In genomic region chr13:72198341-72199105, GRCm38 (mm10) we compare ENCODE assay signal across 7 mouse cellular contexts.
DNase-seq lines count a peak whose midpoint lies in the region; ATAC-seq lines count a peak whose summit lies in the region.

No protein-coding gene starts in this region.

- no peak overlapping the region for H3K4me3 ChIP-seq in embryonic facial prominence, embryonic 14.5 days (ENCODE audit: low read depth, low read length)

- H3K27me3 ChIP-seq in embryonic facial prominence, embryonic 14.5 days (replicated peaks; ENCODE audit: control insufficient read depth, insufficient read depth, low read length) = no peaks in the 10 kb centered on the region

- ATAC-seq in embryonic facial prominence, embryonic 14.5 days (ENCODE audit: low read depth) = peak; percentile 82

- H3K27ac ChIP-seq in embryonic facial prominence, embryonic 14.5 days (replicated peaks; ENCODE audit: low read depth, low read length) = 0 out of 2 replicates have a peak overlapping the region, but pooled peaks have one; percentile 28

- 33% methylated on average over 22 of the region's 22 CpGs for WGBS in embryonic facial prominence, embryonic 14.5 days

- no peaks in the 10 kb centered on the region for H3K9me3 ChIP-seq in embryonic facial prominence, embryonic 14.5 days (ENCODE audit: control insufficient read depth, low read length)

- no peaks in the 10 kb centered on the region for H3K36me3 ChIP-seq in embryonic facial prominence, embryonic 14.5 days (ENCODE audit: control insufficient read depth, insufficient read depth, low read length)

- peak; percentile 58 for DNase-seq in brain, adult 2 months (ENCODE audit: low read depth, low spot score)
- peak; percentile 80 for DNase-seq in embryonic facial prominence, embryonic 14.5 days (ENCODE audit: low spot score)
- DNase-seq in kidney, adult 9 months = peak; percentile 11
- DNase-seq in lung, postnatal 10 days = peak; percentile 55
- no peak for DNase-seq in gastrocnemius, postnatal 4 days (ENCODE audit: low spot score in 2 of 2)
- DNase-seq in c-Kit-positive CD71-positive TER-119-positive erythroid progenitor cells, embryonic 14.5 days (ENCODE audit: low spot score) = no peak
- no peak for DNase-seq in retina, postnatal 1 day

- H3K4me2 ChIP-seq in embryonic facial prominence, embryonic 14.5 days (ENCODE audit: low read depth, low read length) = 0 out of 2 replicates have a peak overlapping the region, but pooled peaks have one; percentile 8

- no peaks in the 10 kb centered on the region for H3K4me1 ChIP-seq in embryonic facial prominence, embryonic 14.5 days (ENCODE audit: control insufficient read depth, insufficient read depth, low read length)

- H3K9ac ChIP-seq in embryonic facial prominence, embryonic 14.5 days (ENCODE audit: low read depth, low read length) = no peak overlapping the region

Comparison
In these comparisons a context has a peak if more than half of its experiments do, and no peak if none do; other contexts are left out.
1. DNase-seq: peak in brain, adult 2 months (single experiment), embryonic facial prominence, embryonic 14.5 days (single experiment), kidney, adult 9 months (single experiment) and lung, postnatal 10 days (single experiment); none in gastrocnemius, postnatal 4 days (0 of 2), c-Kit-positive CD71-positive TER-119-positive erythroid progenitor cells, embryonic 14.5 days (single experiment) and retina, postnatal 1 day (single experiment).